Mouse (Mus musculus) midbrain, embryonic 11.5 days (tissue): Measurements from ENCODE around the gene Paf1. TPM values are rescaled to one million over a fixed set of nuclear protein-coding genes. Genes with fewer than 3 reads are reported as not detected.

Experiments
- ATAC-seq: fragments of 200-750 bp; cut with Nextera tagmentation; 2 replicates; pipeline ENCODE4 v1.8.0; 2017; ENCODE audit warnings: moderate TSS enrichment, moderate library complexity; ENCODE audit not compliant: low FRiP score
- DNase-seq: peaks from one replicate; pipeline ENCODE4 v3.0.0; 2015; ENCODE audit warnings: low spot score; ENCODE audit errors: missing footprints
- H3K27ac ChIP-seq: fragments of 300-500 bp; sonication (generic); 2 replicates; pipeline ENCODE4 v1.5.1; 2014; ENCODE audit warnings: low read depth, low read length
- H3K27me3 ChIP-seq: fragments of 300-500 bp; sonication (generic); 2 replicates; pipeline ENCODE4 v1.6.1; 2014; ENCODE audit warnings: mild to moderate bottlenecking, low read length, moderate library complexity, mixed read lengths; ENCODE audit not compliant: control insufficient read depth, insufficient read depth
- H3K36me3 ChIP-seq: fragments of 300-500 bp; sonication (generic); 2 replicates; pipeline ENCODE4 v1.6.1; 2014; ENCODE audit warnings: mild to moderate bottlenecking, low read length, moderate library complexity, mixed read lengths; ENCODE audit not compliant: control insufficient read depth, insufficient read depth
- H3K4me1 ChIP-seq: fragments of 300-500 bp; sonication (generic); 2 replicates; pipeline ENCODE4 v1.6.1; 2014; ENCODE audit warnings: low read length; ENCODE audit not compliant: control insufficient read depth, insufficient read depth
- H3K4me2 ChIP-seq: fragments of 300-500 bp; sonication (generic); 2 replicates; pipeline ENCODE4 v1.6.1; 2014; ENCODE audit warnings: mild to moderate bottlenecking, moderate library complexity
- H3K4me3 ChIP-seq: fragments of 300-500 bp; sonication (generic); 2 replicates; pipeline ENCODE4 v1.5.1; 2014; ENCODE audit warnings: low read depth, low read length
- H3K9ac ChIP-seq: fragments of 300-500 bp; sonication (generic); 2 replicates; pipeline ENCODE4 v1.6.1; 2014; ENCODE audit warnings: low read length
- H3K9me3 ChIP-seq: fragments of 300-500 bp; sonication (generic); 2 replicates; pipeline ENCODE4 v1.6.1; 2016; ENCODE audit warnings: low read length; ENCODE audit not compliant: control insufficient read depth
- WGBS: fragments of 180-500 bp; shearing (Covaris S2); extraction: QIAGEN DNeasy Blood & Tissue Kit; methylation state at CpG from one replicate; pipeline ENCODE4 v1.1.7; 2014; 5-methylcytosine and 5-hydroxymethylcytosine counted together
- polyA plus RNA-seq: library from polyadenylated mRNA; unstranded; fragments of >200 nt; fragmentation: Nextera tagmentation; extraction: Ambion mirVana; gene quantifications from 2 replicates; pipeline ENCODE4 v1.2.1, GENCODE M21; 2014

Gene Paf1
- polyA plus RNA-seq, 1 experiment from 2014 or later: 72.8 TPM

DNA sequence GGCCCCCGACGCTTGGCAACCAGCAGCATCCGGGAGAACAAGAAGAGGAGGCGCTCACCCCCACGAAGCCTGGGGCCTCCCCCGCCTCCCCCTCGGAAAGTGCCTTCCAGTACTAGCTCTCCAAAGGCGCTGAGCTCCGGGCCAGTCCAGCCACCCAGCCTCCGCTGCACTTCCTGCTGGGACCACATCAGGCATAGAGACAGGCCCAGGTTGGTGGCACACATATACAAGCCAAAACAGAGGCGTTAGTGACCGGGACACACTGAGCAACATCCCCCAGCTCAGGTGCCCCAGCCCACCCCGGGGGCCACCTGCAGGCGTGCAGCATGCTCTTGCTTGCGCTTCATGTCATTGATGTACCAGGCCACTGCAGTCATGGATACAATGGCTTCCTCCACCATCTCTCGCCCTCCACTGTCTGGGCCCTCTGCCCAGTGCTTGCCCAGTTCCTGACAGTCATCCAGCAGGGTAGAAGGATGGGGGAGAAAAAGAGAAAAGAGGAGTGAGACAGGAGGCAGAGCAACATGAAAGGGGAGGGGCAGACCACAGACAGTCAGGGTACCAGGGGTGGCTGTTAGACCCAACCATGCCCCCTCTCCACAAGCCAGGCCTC is 25.0 kb upstream of the Paf1 start:
- DNase-seq: no peak
- H3K4me3 ChIP-seq: no peak overlapping the region
- H3K9me3 ChIP-seq: no peaks in the 10 kb centered on the region
- no peak overlapping the region for H3K9ac ChIP-seq
- peaks cover 16% of the 10 kb centered on the region for H3K4me1 ChIP-seq
- no peak overlapping the region for H3K4me2 ChIP-seq
- H3K27ac ChIP-seq: no peak overlapping the region
- WGBS: 91% methylated on average over 16 of the region's 16 CpGs
- H3K27me3 ChIP-seq: no peaks in the 10 kb centered on the region
- ATAC-seq: no peak
- peaks cover 33% of the 10 kb centered on the region for H3K36me3 ChIP-seq

DNA sequence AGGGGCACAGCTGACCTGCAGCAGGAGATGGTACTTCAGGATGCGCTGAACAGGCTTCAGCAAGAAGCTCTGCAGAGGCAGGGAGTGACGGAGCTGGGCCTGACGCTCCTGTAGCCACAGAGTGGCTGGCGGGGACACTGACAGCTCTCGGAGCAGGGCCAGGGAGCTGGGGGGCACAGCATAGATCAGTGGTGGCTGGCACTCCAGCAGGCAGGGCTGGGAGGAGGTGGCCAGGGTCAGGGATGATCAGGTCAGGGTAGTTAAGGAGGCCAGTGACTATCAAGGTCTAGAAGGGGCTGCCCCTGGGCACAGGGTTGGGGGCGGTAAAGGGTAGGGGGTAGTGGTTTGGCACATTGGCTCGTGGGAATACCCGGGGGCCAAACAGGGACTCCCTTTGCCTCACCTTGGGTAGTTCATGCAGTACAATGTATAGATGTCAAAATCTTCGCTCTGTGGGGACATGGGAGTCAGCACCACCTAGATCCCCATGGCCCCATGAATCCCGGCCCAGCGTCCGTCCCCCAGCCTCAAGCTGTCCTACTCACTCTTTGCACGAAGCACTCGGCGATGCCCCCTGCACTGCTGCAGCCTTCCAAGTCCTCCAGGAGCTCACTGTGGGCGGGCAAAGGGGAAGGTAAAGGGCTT is 24.4 kb upstream of the Paf1 start:
- DNase-seq: no peak
- ATAC-seq: no peak
- H3K27me3 ChIP-seq: no peaks in the 10 kb centered on the region
- H3K9me3 ChIP-seq: no peaks in the 10 kb centered on the region
- no peak overlapping the region for H3K9ac ChIP-seq
- H3K4me3 ChIP-seq: no peak overlapping the region
- no peak overlapping the region for H3K27ac ChIP-seq
- peaks cover 33% of the 10 kb centered on the region for H3K36me3 ChIP-seq
- H3K4me2 ChIP-seq: no peak overlapping the region
- WGBS: 92% methylated on average over 16 of the region's 16 CpGs
- H3K4me1 ChIP-seq: peaks cover 16% of the 10 kb centered on the region

DNA sequence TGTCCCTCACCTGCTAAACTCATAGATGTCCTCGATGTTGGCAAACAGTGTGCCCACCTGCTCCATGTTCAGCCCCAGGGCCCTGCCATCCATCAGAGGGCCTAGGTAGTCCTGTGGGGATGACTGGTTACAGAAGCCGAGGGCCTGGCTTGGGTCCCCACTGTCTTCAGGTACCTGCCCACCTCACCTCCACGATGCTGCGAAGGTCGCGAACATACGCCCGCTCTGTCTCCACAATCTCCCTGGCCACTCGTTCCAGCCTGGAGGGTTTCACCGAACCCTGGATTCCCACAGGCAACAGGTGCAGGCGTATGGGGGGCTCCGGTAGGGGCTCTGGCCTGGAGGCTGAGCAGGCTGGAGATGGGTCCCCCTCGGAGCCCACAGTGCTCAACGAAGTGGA is 22.7 kb upstream of the Paf1 start:
- Histone ChIP-seq H3K4me2 (peak overlapping the region; percentile 89), H3K27me3 (no peaks in the 10 kb centered on the region), H3K36me3 (peaks cover 25% of the 10 kb centered on the region), H3K9me3 (no peaks in the 10 kb centered on the region), H3K4me1 (peaks cover 16% of the 10 kb centered on the region), H3K9ac (peak overlapping the region; percentile 91), H3K27ac (no peak overlapping the region), H3K4me3 (peak overlapping the region; percentile 85)
- ATAC-seq (no peak), DNase-seq (no peak)
- 93% methylated on average over 14 of the region's 14 CpGs for WGBS

DNA sequence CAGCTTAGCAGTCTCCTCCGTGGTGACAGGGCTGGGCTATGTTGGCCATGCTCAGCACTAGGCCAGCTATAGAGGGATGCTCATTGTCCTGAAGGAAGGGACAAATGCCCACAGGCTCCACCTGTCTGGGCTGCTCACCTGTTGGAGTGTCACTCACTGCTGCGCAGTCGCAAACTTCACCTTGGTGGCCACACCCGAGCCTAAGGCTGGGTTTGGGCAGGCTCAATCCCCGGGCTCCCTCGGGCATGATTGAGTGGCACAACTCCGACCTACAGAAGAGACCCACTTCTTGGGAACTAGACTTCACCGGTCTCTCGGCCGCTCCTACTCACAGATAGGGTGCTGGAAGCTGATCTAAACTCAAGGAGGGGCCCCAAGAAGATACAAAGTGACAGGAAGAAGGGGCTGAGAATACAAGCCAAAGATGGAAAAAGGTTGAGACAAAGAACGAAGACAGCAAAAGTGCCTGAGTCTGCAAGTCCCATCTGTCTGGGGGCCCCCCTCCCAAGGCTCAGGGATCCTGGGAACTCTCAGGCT is 21.7 kb upstream of the Paf1 start:
- Histone ChIP-seq H3K9ac (peak overlapping the region; percentile 91), H3K4me3 (peak overlapping the region; percentile 85), H3K4me1 (peaks cover 20% of the 10 kb centered on the region), H3K27me3 (no peaks in the 10 kb centered on the region), H3K4me2 (peak overlapping the region; percentile 89), H3K36me3 (peaks cover 21% of the 10 kb centered on the region), H3K9me3 (no peaks in the 10 kb centered on the region), H3K27ac (peak overlapping the region; percentile 82)
- WGBS: 12% methylated on average over 11 of the region's 11 CpGs
- ATAC-seq: no peak
- no peak for DNase-seq

DNA sequence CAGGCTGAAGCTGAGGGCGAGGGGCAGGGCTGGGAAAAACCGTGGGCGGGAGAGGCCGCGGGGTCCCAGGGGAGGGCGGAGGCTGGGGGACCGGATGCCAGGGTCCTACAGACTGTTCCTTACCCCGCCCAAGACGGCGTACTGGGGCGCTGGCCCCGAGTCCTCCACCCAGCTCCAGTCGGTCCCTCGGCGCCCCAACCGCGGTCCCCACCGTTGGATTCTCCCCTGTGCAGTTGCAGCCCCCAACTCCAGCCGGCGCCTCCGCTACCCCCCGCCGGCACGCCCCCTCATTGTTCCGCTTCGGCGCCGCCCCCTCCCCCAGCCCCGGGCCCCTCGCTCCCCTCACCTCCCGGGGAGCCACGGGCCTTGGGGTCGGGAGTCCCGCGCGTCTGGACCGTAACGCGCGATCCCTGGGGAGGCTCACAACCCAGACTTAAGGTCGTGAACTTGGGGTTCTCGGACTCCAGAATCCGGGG is 21.2 kb upstream of the Paf1 start:
- peak overlapping the region; percentile 85 for H3K4me3 ChIP-seq
- no peaks in the 10 kb centered on the region for H3K27me3 ChIP-seq
- peak overlapping the region; percentile 89 for H3K4me2 ChIP-seq
- peak; percentile 92 for DNase-seq
- under 1% methylated on average over 35 of the region's 43 CpGs for WGBS
- H3K36me3 ChIP-seq: peaks cover 21% of the 10 kb centered on the region
- peak overlapping the region; percentile 91 for H3K9ac ChIP-seq
- no peaks in the 10 kb centered on the region for H3K9me3 ChIP-seq
- ATAC-seq: peak; percentile 20
- peaks cover 25% of the 10 kb centered on the region for H3K4me1 ChIP-seq
- H3K27ac ChIP-seq: peak overlapping the region; percentile 82

DNA sequence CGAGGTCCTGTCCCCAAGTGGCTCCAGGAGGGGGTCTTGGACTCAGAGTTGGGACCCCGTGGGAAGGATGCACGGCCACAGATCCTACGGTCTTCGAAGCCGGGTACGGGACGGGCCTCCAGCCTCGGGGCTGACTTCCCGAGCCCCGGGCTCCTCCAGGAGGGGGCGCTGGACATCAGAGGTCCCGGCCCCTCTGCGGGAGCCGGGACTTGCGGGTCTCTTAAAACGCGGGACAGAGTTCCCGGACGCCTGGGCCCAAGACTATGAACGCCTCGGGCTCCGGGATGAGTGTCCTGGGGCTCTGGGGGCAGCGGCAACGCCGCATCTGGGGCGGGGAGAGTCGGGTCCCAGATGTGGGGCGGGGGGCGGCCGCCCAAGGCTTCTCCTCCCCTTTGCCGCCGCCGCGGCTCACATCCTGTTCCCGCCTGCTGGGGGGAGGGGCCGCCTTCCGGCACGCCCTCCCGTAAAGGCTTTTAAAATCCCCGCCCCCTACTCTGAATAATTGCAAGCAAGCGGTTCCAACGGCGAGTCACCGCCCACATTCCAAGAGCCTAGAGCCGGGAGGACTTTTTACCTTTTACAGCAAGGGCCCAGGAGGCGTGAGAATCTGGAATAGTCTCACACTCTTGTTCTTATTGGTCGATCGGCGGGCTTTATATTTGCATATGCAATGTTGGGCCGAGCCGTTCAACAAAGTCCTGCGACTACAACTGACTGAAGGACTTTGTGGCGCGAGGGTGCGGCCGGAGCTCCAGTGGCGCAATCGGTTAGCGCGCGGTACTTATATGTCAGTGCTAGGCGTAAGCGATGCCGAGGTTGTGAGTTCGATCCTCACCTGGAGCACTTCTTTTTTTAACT is 20.3 kb upstream of the Paf1 start, which contains the start of gene Plekhg2:
Gene Plekhg2 (minus strand): TSS at position 349 of the 858 bp plus-strand sequence.
- H3K4me1 ChIP-seq: peaks cover 25% of the 10 kb centered on the region
- H3K4me3 ChIP-seq: peak within 1 kb of the TSS; percentile 85
- under 1% methylated on average over 64 of the region's 66 CpGs for WGBS
- no peaks in the 10 kb centered on the region for H3K9me3 ChIP-seq
- peak within 1 kb of the TSS; percentile 89 for H3K4me2 ChIP-seq
- peak; percentile 87 for ATAC-seq
- peak within 1 kb of the TSS; percentile 91 for H3K9ac ChIP-seq
- H3K27ac ChIP-seq: peak within 1 kb of the TSS; percentile 82
- peak; percentile 100 for DNase-seq
- peaks cover 2% of the 10 kb centered on the region; the same call in 1 of the 2 replicates for H3K27me3 ChIP-seq
- peaks cover 15% of the 10 kb centered on the region for H3K36me3 ChIP-seq

DNA sequence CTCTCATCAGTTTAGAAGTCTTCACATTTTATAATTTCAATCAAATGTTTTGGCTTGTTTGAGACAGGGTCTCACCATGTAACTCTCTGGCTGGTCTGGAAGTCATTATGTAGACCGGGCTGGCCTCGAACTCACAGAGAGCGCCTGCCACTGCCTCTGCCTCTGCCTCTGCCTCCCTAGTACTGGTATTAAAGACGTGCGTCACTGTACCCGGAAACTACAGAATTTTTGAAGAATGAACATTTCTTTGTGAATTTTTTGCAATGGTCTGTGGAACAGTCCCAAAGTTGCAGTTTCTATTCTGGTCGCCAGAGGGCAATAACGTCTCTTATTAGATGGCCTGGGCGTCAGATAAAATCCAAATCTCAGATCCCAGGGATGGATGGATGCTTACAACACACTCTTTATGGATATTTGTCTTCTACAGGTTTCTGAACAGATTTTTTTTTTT is 19.6 kb upstream of the Paf1 start:
- Histone ChIP-seq H3K9me3 (no peaks in the 10 kb centered on the region), H3K36me3 (peaks cover 8% of the 10 kb centered on the region), H3K4me2 (peak overlapping the region; percentile 33), H3K27ac (no peak overlapping the region), H3K27me3 (peaks cover 7% of the 10 kb centered on the region; the same call in 1 of the 2 replicates), H3K4me3 (peak overlapping the region; percentile 85), H3K4me1 (peaks cover 26% of the 10 kb centered on the region), H3K9ac (no peak overlapping the region)
- under 1% methylated on average over 9 of the region's 9 CpGs for WGBS
- peak; percentile 9; the same call in 1 of the 2 replicates for ATAC-seq
- DNase-seq: peak; percentile 98

DNA sequence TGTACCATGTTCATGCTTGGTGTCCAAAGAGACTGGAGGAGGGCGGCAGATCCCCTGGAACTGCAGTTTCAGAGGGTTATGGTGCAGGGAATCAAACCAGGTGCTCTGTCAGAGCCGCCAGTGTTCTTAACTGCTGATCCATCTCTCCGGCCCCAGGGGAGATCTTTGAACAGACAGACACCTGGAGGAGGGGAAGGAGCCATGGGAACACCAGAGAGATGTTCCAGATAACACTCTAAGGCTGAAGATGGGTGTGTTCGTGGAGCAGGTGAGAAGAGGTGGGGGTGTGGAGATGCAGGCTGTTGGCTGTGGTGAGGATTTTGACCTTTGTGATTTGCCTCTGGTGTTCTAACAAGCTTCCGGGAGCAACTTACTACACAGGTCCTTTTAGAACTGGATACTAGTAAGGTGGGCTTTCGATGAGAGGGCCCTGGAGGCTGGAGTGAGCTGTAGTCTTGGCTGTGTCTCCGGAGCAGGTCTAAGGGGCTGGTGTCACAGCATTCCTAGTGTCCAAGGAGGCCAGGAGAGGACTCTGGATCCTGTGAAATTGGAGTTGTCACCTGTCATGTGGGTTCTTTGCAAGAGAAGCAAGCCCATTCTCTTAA is 18.8 kb upstream of the Paf1 start:
- no peak for ATAC-seq
- H3K27ac ChIP-seq: no peak overlapping the region
- no peaks in the 10 kb centered on the region for H3K9me3 ChIP-seq
- no peak overlapping the region for H3K9ac ChIP-seq
- WGBS: 87% methylated on average over 7 of the region's 7 CpGs
- no peak for DNase-seq
- no peak overlapping the region for H3K4me2 ChIP-seq
- peaks cover 8% of the 10 kb centered on the region; the same call in 1 of the 2 replicates for H3K27me3 ChIP-seq
- H3K4me1 ChIP-seq: peaks cover 34% of the 10 kb centered on the region
- H3K4me3 ChIP-seq: no peak overlapping the region
- H3K36me3 ChIP-seq: peaks cover 2% of the 10 kb centered on the region; the same call in 1 of the 2 replicates
